Mouse (Mus musculus): ENCODE measurements around the gene Ctnnbip1. TPM values are rescaled to one million over a fixed set of nuclear protein-coding genes. Genes with fewer than 3 reads are reported as not detected.
A peak's percentile ranks its signal among the peaks of the same experiment; 100 is the strongest.
"Not testable (repeated sequence)": the region's sequence is repeated elsewhere in the genome, so short reads cannot be mapped to it uniquely, and the experiment has no call there.

Ctnnbip1 gene
- polyA plus RNA-seq, 1 experiment from 2014 or later, result 84.6 TPM

DNA sequence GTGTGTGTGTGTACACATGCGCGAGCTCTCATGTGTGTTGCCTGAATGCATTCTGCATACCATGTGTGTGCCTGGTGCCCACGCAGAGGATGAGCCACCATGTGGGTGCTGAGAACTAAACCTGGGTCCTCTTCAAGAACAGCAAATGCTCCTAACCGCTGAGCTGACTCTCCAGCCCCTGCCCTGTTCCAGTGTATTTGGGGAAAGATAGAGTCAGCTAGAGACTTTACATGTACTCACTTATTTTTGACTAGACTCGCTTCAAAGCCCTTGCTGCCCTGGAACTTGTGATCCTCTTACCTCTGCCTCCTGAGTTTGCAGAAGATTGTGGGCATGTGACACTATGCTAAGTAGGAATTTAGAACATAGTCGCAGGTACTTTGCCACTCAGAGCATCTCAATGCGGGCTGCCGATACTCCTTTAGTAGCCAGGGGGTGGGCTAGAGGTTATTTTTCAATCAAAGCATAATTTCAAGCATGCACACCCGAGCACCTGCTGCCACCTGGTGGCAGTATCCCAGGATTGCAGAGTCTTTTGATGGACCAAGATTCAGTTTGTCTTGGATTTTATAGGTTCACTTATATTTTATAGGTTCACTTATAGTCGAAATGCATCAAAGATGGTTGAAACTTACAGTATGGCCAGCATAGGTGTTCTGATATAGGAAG lies 93.5 kb downstream of the Ctnnbip1 start:
- DNase-seq (ENCODE audit: low spot score), result peak; percentile 81
- Histone ChIP-seq H3K4me2 (ENCODE audit: low read depth, severe bottlenecking) (no peak overlapping the region), H3K36me3 (ENCODE audit: control insufficient read depth, insufficient read depth, low read length) (no peaks in the 10 kb centered on the region), H3K27me3 (ENCODE audit: control insufficient read depth, insufficient read depth, low read length) (no peaks in the 10 kb centered on the region), H3K9me3 (ENCODE audit: control insufficient read depth, low read length) (no peaks in the 10 kb centered on the region), H3K9ac (ENCODE audit: low read length) (no peak overlapping the region), H3K4me1 (ENCODE audit: control insufficient read depth, insufficient read depth, low read length) (peaks cover 13% of the 10 kb centered on the region), H3K27ac (replicated peaks; ENCODE audit: low read depth, low read length) (no peak overlapping the region), H3K4me3 (ENCODE audit: low read depth, low read length) (no peak overlapping the region)
- no peak for ATAC-seq (ENCODE audit: insufficient number of reproducible peaks, low FRiP score, low TSS enrichment, low read depth)
- WGBS, result 48% methylated on average over 10 of the region's 10 CpGs

DNA sequence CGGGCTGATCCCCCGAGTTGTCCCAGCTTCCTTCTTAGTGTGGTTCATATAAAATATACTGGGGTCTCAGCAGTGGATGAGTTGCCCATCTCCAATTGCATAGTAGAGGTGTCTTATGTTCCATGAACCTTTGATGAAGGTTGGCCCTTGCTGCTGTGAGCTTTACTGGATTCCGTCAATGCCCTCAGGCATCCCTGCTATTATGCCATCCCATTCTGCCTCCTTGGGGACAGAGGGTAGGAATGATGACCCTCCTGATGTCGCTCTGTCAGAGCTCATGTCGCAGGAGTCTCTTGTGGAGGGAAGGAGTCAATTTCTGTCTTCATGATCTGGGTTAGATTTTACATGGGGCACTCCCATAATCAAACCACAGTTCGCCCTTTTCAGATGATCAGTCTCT lies 95.5 kb downstream of the Ctnnbip1 start:
- H3K27ac ChIP-seq (replicated peaks; ENCODE audit: low read depth, low read length); H3K4me2 ChIP-seq (ENCODE audit: low read depth, severe bottlenecking); ATAC-seq (ENCODE audit: insufficient number of reproducible peaks, low FRiP score, low TSS enrichment, low read depth); H3K9ac ChIP-seq (ENCODE audit: low read length); H3K4me1 ChIP-seq (ENCODE audit: control insufficient read depth, insufficient read depth, low read length); H3K4me3 ChIP-seq (ENCODE audit: low read depth, low read length); H3K9me3 ChIP-seq (ENCODE audit: control insufficient read depth, low read length); H3K27me3 ChIP-seq (ENCODE audit: control insufficient read depth, insufficient read depth, low read length); H3K36me3 ChIP-seq (ENCODE audit: control insufficient read depth, insufficient read depth, low read length); DNase-seq (ENCODE audit: low spot score): not testable (repeated sequence)
- whole genome bisulfite sequencing, result 76% methylated on average over 6 of the region's 6 CpGs

DNA sequence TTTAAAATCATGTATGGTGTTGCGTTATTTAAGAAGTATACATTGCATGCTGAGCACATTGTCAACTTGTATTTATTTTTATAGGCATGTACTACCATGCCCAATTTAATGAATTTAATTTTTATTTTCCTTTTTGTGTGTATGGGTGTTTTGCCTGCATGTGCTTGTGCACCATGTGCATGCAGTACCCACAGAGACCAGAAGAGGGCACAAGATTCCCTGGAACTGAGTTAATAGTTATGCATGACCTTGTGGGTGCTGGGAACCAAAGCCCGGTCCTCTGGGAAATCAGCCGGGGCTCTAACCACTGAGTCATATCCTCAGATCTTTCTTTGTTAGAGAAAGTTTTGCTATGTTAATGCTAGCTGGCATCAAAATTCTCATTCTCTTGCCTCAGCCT lies 96.8 kb downstream of the Ctnnbip1 start:
- H3K9me3 ChIP-seq (ENCODE audit: control insufficient read depth, low read length), result no peaks in the 10 kb centered on the region
- no peaks in the 10 kb centered on the region for H3K36me3 ChIP-seq (ENCODE audit: control insufficient read depth, insufficient read depth, low read length)
- ATAC-seq (ENCODE audit: insufficient number of reproducible peaks, low FRiP score, low TSS enrichment, low read depth) (no peak), DNase-seq (ENCODE audit: low spot score) (no peak)
- H3K9ac ChIP-seq (ENCODE audit: low read length), result no peak overlapping the region
- no peak overlapping the region for H3K4me3 ChIP-seq (ENCODE audit: low read depth, low read length)
- no peak overlapping the region for H3K4me2 ChIP-seq (ENCODE audit: low read depth, severe bottlenecking)
- 96% methylated on average over 3 of the region's 3 CpGs for WGBS
- H3K27me3 ChIP-seq (ENCODE audit: control insufficient read depth, insufficient read depth, low read length), result no peaks in the 10 kb centered on the region
- 0 out of 2 replicates have a peak, but pooled peaks cover 3% of the 10 kb centered on the region for H3K4me1 ChIP-seq (ENCODE audit: control insufficient read depth, insufficient read depth, low read length)
- no peak overlapping the region for H3K27ac ChIP-seq (replicated peaks; ENCODE audit: low read depth, low read length)

Small RNA genes lying within 50 kb of the gene (microRNA-seq; reads per million reads assigned to microRNA genes)
- 2.1 reads per million for gene Mir5616

Other genes starting within 250 kb of the Ctnnbip1 start
- 35.6 and 41.7 TPM in 2 replicates for gene Kif1b, start 210.5 kb upstream of the Ctnnbip1 start, polyA plus RNA-seq (2014; fragmentation: Nextera tagmentation; extraction: Ambion mirVana)
- 49.5 and 58.5 TPM in 2 replicates for gene Ube4b, start 91.5 kb upstream of the Ctnnbip1 start, polyA plus RNA-seq (2014; fragmentation: Nextera tagmentation; extraction: Ambion mirVana)
- not detected in 2 replicates for gene Rbp7, start 63.3 kb upstream of the Ctnnbip1 start, polyA plus RNA-seq (2014; fragmentation: Nextera tagmentation; extraction: Ambion mirVana)
- gene Tmem274, start 40.9 kb upstream of the Ctnnbip1 start, polyA plus RNA-seq (2014; fragmentation: Nextera tagmentation; extraction: Ambion mirVana), result 0.55 TPM in 1 of 2 replicates, not detected in the other
- 15.8 and 16.5 TPM in 2 replicates for gene Nmnat1, start 33.0 kb upstream of the Ctnnbip1 start, polyA plus RNA-seq (2014; fragmentation: Nextera tagmentation; extraction: Ambion mirVana)
- gene Lzic, start 33.0 kb upstream of the Ctnnbip1 start, polyA plus RNA-seq (2014; fragmentation: Nextera tagmentation; extraction: Ambion mirVana), result 61.5 and 64.6 TPM in 2 replicates
- 24.7 and 30.6 TPM in 2 replicates for gene Clstn1, start 68.2 kb downstream of the Ctnnbip1 start, polyA plus RNA-seq (2014; fragmentation: Nextera tagmentation; extraction: Ambion mirVana)
- 2.7 and 2.9 TPM in 2 replicates for gene Pik3cd, start 184.3 kb downstream of the Ctnnbip1 start, polyA plus RNA-seq (2014; fragmentation: Nextera tagmentation; extraction: Ambion mirVana)
- 24.6 and 26.2 TPM in 2 replicates for gene Tmem201, start 219.8 kb downstream of the Ctnnbip1 start, polyA plus RNA-seq (2014; fragmentation: Nextera tagmentation; extraction: Ambion mirVana)